Mouse (Mus musculus) neural tube, embryonic 13.5 days (tissue): ENCODE measurements around the gene Catsper4. TPM values are rescaled to one million over a fixed set of nuclear protein-coding genes. Genes with fewer than 3 reads are reported as not detected.

ENCODE experiments used
- ATAC-seq: fragments of 200-750 bp; cut with Nextera tagmentation; 2 replicates; pipeline ENCODE4 v1.8.0; 2017; ENCODE audit warnings: low read depth, mild to moderate bottlenecking, moderate TSS enrichment, moderate library complexity
- H3K27ac ChIP-seq: fragments of 300-500 bp; sonication (generic); replicated peaks from 2 replicates; pipeline ENCODE4 v1.5.1; 2015; ENCODE audit warnings: moderate library complexity, mild to moderate bottlenecking, inconsistent platforms
- H3K27me3 ChIP-seq: fragments of 300-500 bp; sonication (generic); 2 replicates; pipeline ENCODE4 v1.6.1; 2015; ENCODE audit warnings: mild to moderate bottlenecking, inconsistent platforms
- H3K36me3 ChIP-seq: fragments of 300-500 bp; sonication (generic); 2 replicates; pipeline ENCODE4 v1.6.1; 2015; ENCODE audit warnings: mild to moderate bottlenecking, inconsistent platforms
- H3K4me1 ChIP-seq: fragments of 300-500 bp; sonication (generic); replicated peaks from 2 replicates; pipeline ENCODE4 v1.6.1; 2015; ENCODE audit warnings: inconsistent platforms
- H3K4me2 ChIP-seq: fragments of 300-500 bp; sonication (generic); 2 replicates; pipeline ENCODE4 v1.6.1; 2015; ENCODE audit warnings: inconsistent platforms, mild to moderate bottlenecking, moderate library complexity
- H3K4me3 ChIP-seq: fragments of 300-500 bp; sonication (generic); 2 replicates; pipeline ENCODE4 v1.5.1; 2015; ENCODE audit warnings: mild to moderate bottlenecking, inconsistent platforms
- H3K9ac ChIP-seq: fragments of 300-500 bp; sonication (generic); 2 replicates; pipeline ENCODE4 v1.6.1; 2015; ENCODE audit warnings: moderate library complexity, mild to moderate bottlenecking, inconsistent platforms
- H3K9me3 ChIP-seq: fragments of 300-500 bp; sonication (generic); 2 replicates; pipeline ENCODE4 v1.6.1; 2016; ENCODE audit warnings: inconsistent platforms
- WGBS: fragments of 180-500 bp; shearing (Covaris S2); methylation state at CpG from one replicate; pipeline ENCODE4 v1.1.7; 2015; 5-methylcytosine and 5-hydroxymethylcytosine counted together
- polyA plus RNA-seq: library from polyadenylated mRNA; unstranded; fragments of >200 nt; fragmentation: Nextera tagmentation; extraction: Ambion mirVana; gene quantifications from 2 replicates; pipeline ENCODE4 v1.2.1, GENCODE M21; 2015

Gene Catsper4
- polyA plus RNA-seq, 1 experiment from 2014 or later = not detected

GRCm38 (mm10) chr4:134206488-134207053, 20.6 kb downstream of the Catsper4 start:
- 69% methylated on average over 6 of the region's 6 CpGs for WGBS
- H3K4me1 ChIP-seq = no peaks in the 10 kb centered on the region
- no peak overlapping the region for H3K9ac ChIP-seq
- no peaks in the 10 kb centered on the region for H3K9me3 ChIP-seq
- H3K4me3 ChIP-seq = no peak overlapping the region
- no peaks in the 10 kb centered on the region for H3K36me3 ChIP-seq
- H3K27me3 ChIP-seq = no peaks in the 10 kb centered on the region
- no peak overlapping the region for H3K4me2 ChIP-seq
- no peak for ATAC-seq
- no peak overlapping the region for H3K27ac ChIP-seq

GRCm38 (mm10) chr4:134203340-134203896, 23.8 kb downstream of the Catsper4 start:
- H3K4me3 ChIP-seq = no peak overlapping the region
- no peak overlapping the region for H3K9ac ChIP-seq
- no peak overlapping the region for H3K27ac ChIP-seq
- H3K36me3 ChIP-seq = no peaks in the 10 kb centered on the region
- no peak overlapping the region for H3K4me2 ChIP-seq
- no peaks in the 10 kb centered on the region for H3K4me1 ChIP-seq
- ATAC-seq = no peak
- no peaks in the 10 kb centered on the region for H3K9me3 ChIP-seq
- 90% methylated on average over 17 of the region's 17 CpGs for whole genome bisulfite sequencing
- H3K27me3 ChIP-seq = no peaks in the 10 kb centered on the region

GRCm38 (mm10) chr4:134202904-134203303, 24.3 kb downstream of the Catsper4 start, which contains the start of gene Gm7534:
Gene Gm7534, minus strand, starts transcription at chr4:134203004.
- Histone ChIP-seq H3K9ac (no peak within 1 kb of the TSS), H3K9me3 (no peaks in the 10 kb centered on the region), H3K4me1 (no peaks in the 10 kb centered on the region), H3K27ac (no peak within 1 kb of the TSS), H3K27me3 (no peaks in the 10 kb centered on the region), H3K4me2 (no peak within 1 kb of the TSS), H3K36me3 (no peaks in the 10 kb centered on the region), H3K4me3 (no peak within 1 kb of the TSS)
- ATAC-seq = no peak
- WGBS = 89% methylated on average over 4 of the region's 4 CpGs

- WGBS = 76% methylated on average over 2 of the region's 2 CpGs
- no peaks in the 10 kb centered on the region for H3K9me3 ChIP-seq
- H3K4me3 ChIP-seq = no peak overlapping the region
- no peaks in the 10 kb centered on the region for H3K4me1 ChIP-seq
- no peak for ATAC-seq
- H3K36me3 ChIP-seq = no peaks in the 10 kb centered on the region
- no peak overlapping the region for H3K4me2 ChIP-seq
- no peak overlapping the region for H3K9ac ChIP-seq
- H3K27ac ChIP-seq = no peak overlapping the region
- no peaks in the 10 kb centered on the region for H3K27me3 ChIP-seq
These were observed 27.8 kb downstream of the Catsper4 start for GRCm38 (mm10) chr4:134199371-134199770.

- under 1% methylated on average over 22 of the region's 22 CpGs for WGBS
- ATAC-seq = peak; percentile 9
- peak overlapping the region; percentile 87 for H3K4me2 ChIP-seq
- peak overlapping the region; percentile 86 for H3K27ac ChIP-seq
- no peaks in the 10 kb centered on the region for H3K27me3 ChIP-seq
- peak overlapping the region; percentile 89 for H3K9ac ChIP-seq
- H3K4me1 ChIP-seq = peaks cover 10% of the 10 kb centered on the region
- no peaks in the 10 kb centered on the region for H3K9me3 ChIP-seq
- H3K4me3 ChIP-seq = peak overlapping the region; percentile 76
- no peaks in the 10 kb centered on the region for H3K36me3 ChIP-seq
These were observed 40.9 kb downstream of the Catsper4 start for GRCm38 (mm10) chr4:134186268-134186667.

- H3K9ac ChIP-seq = peak overlapping the region; percentile 89
- no peak for ATAC-seq
- 81% methylated on average over 3 of the region's 3 CpGs for WGBS
These were observed 41.6 kb downstream of the Catsper4 start for GRCm38 (mm10) chr4:134185569-134185968.

GRCm38 (mm10) chr4:134183711-134184110, 43.5 kb downstream of the Catsper4 start:
- Histone ChIP-seq H3K27ac (no peak overlapping the region), H3K4me2 (no peak overlapping the region), H3K4me1 (peaks cover 10% of the 10 kb centered on the region), H3K9me3 (no peaks in the 10 kb centered on the region), H3K36me3 (no peaks in the 10 kb centered on the region), H3K4me3 (no peak overlapping the region), H3K27me3 (no peaks in the 10 kb centered on the region), H3K9ac (no peak overlapping the region)
- WGBS = 97% methylated on average over 3 of the region's 3 CpGs
- ATAC-seq = no peak

More at GRCm38 (mm10) chr4:134185569-134185968, 41.6 kb downstream of the Catsper4 start:
- Histone ChIP-seq H3K4me1 (peaks cover 10% of the 10 kb centered on the region), H3K9me3 (no peaks in the 10 kb centered on the region), H3K36me3 (no peaks in the 10 kb centered on the region), H3K4me2 (peak overlapping the region; percentile 87), H3K27me3 (no peaks in the 10 kb centered on the region), H3K4me3 (peak overlapping the region; percentile 76), H3K27ac (no peak overlapping the region)

- ATAC-seq = no peak
- H3K4me1 ChIP-seq = peaks cover 10% of the 10 kb centered on the region
These were observed 45.4 kb downstream of the Catsper4 start for GRCm38 (mm10) chr4:134181825-134182224.

GRCm38 (mm10) chr4:134181112-134181511, 46.1 kb downstream of the Catsper4 start:
- no peak overlapping the region for H3K9ac ChIP-seq
- no peaks in the 10 kb centered on the region for H3K9me3 ChIP-seq
- H3K4me3 ChIP-seq = no peak overlapping the region
- H3K4me1 ChIP-seq = peaks cover 8% of the 10 kb centered on the region
- no peak overlapping the region for H3K27ac ChIP-seq
- 94% methylated on average over 1 of the region's 1 CpGs for WGBS
- ATAC-seq = no peak
- H3K4me2 ChIP-seq = no peak overlapping the region
- H3K36me3 ChIP-seq = 0 out of 2 replicates have a peak, but pooled peaks cover 4% of the 10 kb centered on the region
- H3K27me3 ChIP-seq = no peaks in the 10 kb centered on the region

More at GRCm38 (mm10) chr4:134181825-134182224, 45.4 kb downstream of the Catsper4 start:
- H3K4me3 ChIP-seq = no peak overlapping the region
- no peak overlapping the region for H3K9ac ChIP-seq
- no peaks in the 10 kb centered on the region for H3K36me3 ChIP-seq
- no peak overlapping the region for H3K27ac ChIP-seq
- no peak overlapping the region for H3K4me2 ChIP-seq
- H3K9me3 ChIP-seq = no peaks in the 10 kb centered on the region
- H3K27me3 ChIP-seq = no peaks in the 10 kb centered on the region

- H3K4me3 ChIP-seq = no peak overlapping the region
- H3K36me3 ChIP-seq = peaks cover 12% of the 10 kb centered on the region; the same call in 1 of the 2 replicates
- no peak overlapping the region for H3K27ac ChIP-seq
- 92% methylated on average over 3 of the region's 3 CpGs for WGBS
- no peak overlapping the region for H3K4me2 ChIP-seq
- no peaks in the 10 kb centered on the region for H3K9me3 ChIP-seq
- H3K9ac ChIP-seq = no peak overlapping the region
- no peaks in the 10 kb centered on the region for H3K27me3 ChIP-seq
- no peak for ATAC-seq
- no peaks in the 10 kb centered on the region for H3K4me1 ChIP-seq
These were observed 54.8 kb downstream of the Catsper4 start for GRCm38 (mm10) chr4:134172391-134172790.

GRCm38 (mm10) chr4:134166906-134167305, 60.3 kb downstream of the Catsper4 start:
- Histone ChIP-seq H3K4me3 (no peak overlapping the region), H3K9ac (no peak overlapping the region), H3K4me1 (no peaks in the 10 kb centered on the region), H3K27ac (no peak overlapping the region), H3K36me3 (peaks cover 19% of the 10 kb centered on the region; the same call in 1 of the 2 replicates), H3K9me3 (no peaks in the 10 kb centered on the region), H3K4me2 (no peak overlapping the region), H3K27me3 (no peaks in the 10 kb centered on the region)
- WGBS = 91% methylated on average over 3 of the region's 3 CpGs
- ATAC-seq = no peak

GRCm38 (mm10) chr4:134165548-134166465, 61.4 kb downstream of the Catsper4 start:
- H3K27ac ChIP-seq = no peak overlapping the region
- H3K27me3 ChIP-seq = no peaks in the 10 kb centered on the region
- H3K9ac ChIP-seq = no peak overlapping the region
- no peak for ATAC-seq
- 87% methylated on average over 3 of the region's 3 CpGs for whole genome bisulfite sequencing
- H3K36me3 ChIP-seq = peaks cover 19% of the 10 kb centered on the region; the same call in 1 of the 2 replicates
- H3K4me1 ChIP-seq = no peaks in the 10 kb centered on the region
- H3K4me2 ChIP-seq = no peak overlapping the region
- no peaks in the 10 kb centered on the region for H3K9me3 ChIP-seq
- no peak overlapping the region for H3K4me3 ChIP-seq
